Comparison of ENCODE assay signal across 17 mouse cellular contexts in genomic region chr17:84657782-84658181, GRCm38 (mm10). TPM values are rescaled to one million over a fixed set of nuclear protein-coding genes. Genes with fewer than 3 reads are reported as not detected.
DNase-seq lines count a peak whose midpoint lies in the region; ATAC-seq and TF ChIP-seq lines count a peak whose summit lies in the region.
"Had no signal": no experiment of that assay in that cellular context is flagged by ENCODE, and none has a peak within 500 bp of the region (broad histone marks: within the 10 kb centered on the region; RNA-seq: fewer than 3 reads in every experiment).

No protein-coding gene starts in this region.

- H3K4me3 ChIP-seq in lung, embryonic 14.5 days (ENCODE audit: low read depth, low read length) = no peak overlapping the region
- H3K4me3 ChIP-seq in embryonic facial prominence, embryonic 12.5 days = no peak overlapping the region
- no peak overlapping the region for H3K4me3 ChIP-seq in limb, embryonic 15.5 days
- H3K4me3 ChIP-seq: embryonic facial prominence, embryonic 13.5 days; forebrain, embryonic 12.5 days had no signal

- peak; percentile 51; the same call in 1 of the 2 replicates for ATAC-seq in lung, embryonic 14.5 days (ENCODE audit: insufficient read depth)
- no peak for ATAC-seq in embryonic facial prominence, embryonic 12.5 days (ENCODE audit: insufficient number of reproducible peaks, insufficient read depth, low FRiP score, low TSS enrichment)
- no peak for ATAC-seq in limb, embryonic 15.5 days (ENCODE audit: insufficient number of reproducible peaks, low FRiP score, low TSS enrichment, low read depth)
- ATAC-seq: intestine, embryonic 16.5 days had no signal

- H3K27ac ChIP-seq in lung, embryonic 14.5 days (ENCODE audit: low read depth) = no peak overlapping the region
- 0 out of 2 replicates have a peak overlapping the region, but pooled peaks have one; percentile 9 for H3K27ac ChIP-seq in embryonic facial prominence, embryonic 12.5 days
- 0 out of 2 replicates have a peak overlapping the region, but pooled peaks have one; percentile 12 for H3K27ac ChIP-seq in limb, embryonic 15.5 days
- H3K27ac ChIP-seq: embryonic facial prominence, embryonic 13.5 days; forebrain, embryonic 12.5 days had no signal

- H3K4me2 ChIP-seq in lung, embryonic 14.5 days = no peak overlapping the region
- H3K4me2 ChIP-seq in embryonic facial prominence, embryonic 12.5 days (replicated peaks) = no peak overlapping the region
- no peak overlapping the region for H3K4me2 ChIP-seq in limb, embryonic 15.5 days
- H3K4me2 ChIP-seq: embryonic facial prominence, embryonic 13.5 days; forebrain, embryonic 12.5 days; liver, embryonic 11.5 days had no signal

- no peak for DNase-seq in lung, embryonic 14.5 days
- no peak for DNase-seq in lung, postnatal 36 days
- peak; percentile 67 for DNase-seq in embryo, embryonic 10.5 days (ENCODE audit: low spot score)
- DNase-seq in cerebellum, adult 11-12 months = no peak
- no peak for DNase-seq in right cerebral cortex, postnatal 10 days (ENCODE audit: low spot score in 2 of 2)
- DNase-seq: cerebellum, adult 11 months; heart, adult 18-20 months; heart, postnatal 10 days; lung, postnatal 14 days; right cerebral cortex, postnatal 4 days; thymus, postnatal 25 days had no signal

- H3K9ac ChIP-seq in lung, embryonic 14.5 days = no peak overlapping the region
- no peak overlapping the region for H3K9ac ChIP-seq in embryonic facial prominence, embryonic 12.5 days
- no peak overlapping the region for H3K9ac ChIP-seq in limb, embryonic 15.5 days
- H3K9ac ChIP-seq: embryonic facial prominence, embryonic 13.5 days; forebrain, embryonic 12.5 days had no signal

- TF ChIP-seq CTCF in lung, embryonic 14.5 days (IDR thresholded peaks at IDR 0.05; ENCODE audit: low read depth) = no peak

- no peaks in the 10 kb centered on the region for H3K36me3 ChIP-seq in lung, embryonic 14.5 days (ENCODE audit: insufficient read depth)
- H3K36me3 ChIP-seq in embryonic facial prominence, embryonic 12.5 days = no peaks in the 10 kb centered on the region
- peaks cover 8% of the 10 kb centered on the region; the same call in 1 of the 2 replicates for H3K36me3 ChIP-seq in limb, embryonic 15.5 days
- H3K36me3 ChIP-seq: forebrain, embryonic 12.5 days had no signal

- H3K9me3 ChIP-seq in lung, embryonic 14.5 days (ENCODE audit: low read depth, low read length) = no peaks in the 10 kb centered on the region
- H3K9me3 ChIP-seq in embryonic facial prominence, embryonic 12.5 days = no peaks in the 10 kb centered on the region
- H3K9me3 ChIP-seq in limb, embryonic 15.5 days = no peaks in the 10 kb centered on the region
- H3K9me3 ChIP-seq: embryonic facial prominence, embryonic 13.5 days; forebrain, embryonic 12.5 days had no signal

- H3K27me3 ChIP-seq in lung, embryonic 14.5 days (ENCODE audit: insufficient read depth, low read length) = no peaks in the 10 kb centered on the region
- no peaks in the 10 kb centered on the region for H3K27me3 ChIP-seq in embryonic facial prominence, embryonic 12.5 days
- no peaks in the 10 kb centered on the region for H3K27me3 ChIP-seq in limb, embryonic 15.5 days
- H3K27me3 ChIP-seq: embryonic facial prominence, embryonic 13.5 days; forebrain, embryonic 12.5 days had no signal

- no peaks in the 10 kb centered on the region for H3K4me1 ChIP-seq in lung, embryonic 14.5 days (ENCODE audit: insufficient read depth)
- peaks cover 23% of the 10 kb centered on the region for H3K4me1 ChIP-seq in embryonic facial prominence, embryonic 12.5 days
- H3K4me1 ChIP-seq in limb, embryonic 15.5 days = peaks cover 5% of the 10 kb centered on the region; the same call in 1 of the 2 replicates

- 54% methylated on average over 7 of the region's 7 CpGs for WGBS in lung, embryonic 14.5 days
- WGBS in embryonic facial prominence, embryonic 12.5 days = 40% methylated on average over 7 of the region's 7 CpGs
- WGBS in limb, embryonic 15.5 days = 54% methylated on average over 7 of the region's 7 CpGs

RNA-seq across cellular contexts. Expression of gene Abcg8, which starts 18.3 kb away (rescaled TPM):
- 0.05 and 0.11 TPM in 2 replicates for polyA plus RNA-seq in lung, embryonic 14.5 days (2014; fragmentation: Nextera tagmentation; extraction: Ambion mirVana)
- polyA plus RNA-seq in embryonic facial prominence, embryonic 12.5 days (2016; fragmentation: Nextera tagmentation; extraction: Ambion mirVana) = 0.09 and 0.19 TPM in 2 replicates
- polyA plus RNA-seq in limb, embryonic 15.5 days (2015; fragmentation: Nextera tagmentation; extraction: Ambion mirVana) = 0.10 TPM in 1 of 2 replicates, not detected in the other

RNA-seq across cellular contexts. Expression of gene Abcg5, which starts 25.0 kb away (rescaled TPM):
- polyA plus RNA-seq in lung, embryonic 14.5 days (2014; fragmentation: Nextera tagmentation; extraction: Ambion mirVana) = 0.57 and 0.70 TPM in 2 replicates
- polyA plus RNA-seq in embryonic facial prominence, embryonic 12.5 days (2016; fragmentation: Nextera tagmentation; extraction: Ambion mirVana) = 2.6 and 3.3 TPM in 2 replicates
- 1.8 and 1.9 TPM in 2 replicates for polyA plus RNA-seq in limb, embryonic 15.5 days (2015; fragmentation: Nextera tagmentation; extraction: Ambion mirVana)

RNA-seq across cellular contexts. Expression of gene Dync2li1, which starts 31.5 kb away (rescaled TPM):
- 33.8 and 36.5 TPM in 2 replicates for polyA plus RNA-seq in lung, embryonic 14.5 days (2014; fragmentation: Nextera tagmentation; extraction: Ambion mirVana)
- 38.4 and 39.7 TPM in 2 replicates for polyA plus RNA-seq in embryonic facial prominence, embryonic 12.5 days (2016; fragmentation: Nextera tagmentation; extraction: Ambion mirVana)
- polyA plus RNA-seq in limb, embryonic 15.5 days (2015; fragmentation: Nextera tagmentation; extraction: Ambion mirVana) = 26.8 and 29.1 TPM in 2 replicates
